Mouse (Mus musculus) small intestine, adult 2 months (tissue): ENCODE results near the gene Tmem190. TPM values are rescaled to one million over a fixed set of nuclear protein-coding genes. Genes with fewer than 3 reads are reported as not detected.

Experiments
- H3K27ac ChIP-seq: fragments of 200-500 bp; 2 replicates; pipeline ENCODE4 v1.5.1; 2012; ENCODE audit warnings: low read depth, low read length, control low read depth, inconsistent platforms; ENCODE audit not compliant: insufficient read depth
- H3K27me3 ChIP-seq: fragments of 200-500 bp; 2 replicates; pipeline ENCODE4 v1.6.1; 2012; ENCODE audit warnings: mild to moderate bottlenecking, moderate library complexity, low read length, inconsistent platforms; ENCODE audit not compliant: control insufficient read depth, insufficient read depth
- H3K36me3 ChIP-seq: fragments of 200-500 bp; 2 replicates; pipeline ENCODE4 v1.6.1; 2012; ENCODE audit warnings: mild to moderate bottlenecking, low read length, control low read depth, inconsistent platforms; ENCODE audit not compliant: control insufficient read depth, insufficient read depth
- H3K4me1 ChIP-seq: fragments of 200-500 bp; 2 replicates; pipeline ENCODE4 v1.6.1; 2012; ENCODE audit warnings: low read length, inconsistent platforms, mixed read lengths; ENCODE audit not compliant: control insufficient read depth, insufficient read depth, insufficient read length
- H3K4me3 ChIP-seq: fragments of 200-500 bp; 2 replicates; pipeline ENCODE4 v1.5.1; 2012; ENCODE audit warnings: low read depth, mild to moderate bottlenecking, control low read depth, inconsistent platforms, low read length, moderate library complexity
- CTCF ChIP-seq: fragments of 200-500 bp; IDR thresholded peaks from 2 replicates; pipeline ENCODE4 v1.5.1; 2012; ENCODE audit warnings: low read depth, mild to moderate bottlenecking, control low read depth, inconsistent platforms, low read length, moderate library complexity, mixed read lengths; ENCODE audit not compliant: insufficient replicate concordance, insufficient read length; ENCODE audit errors: extremely low read depth
- POLR2A ChIP-seq: fragments of 200-500 bp; IDR thresholded peaks from 2 replicates; pipeline ENCODE4 v1.6.1; 2012; ENCODE audit warnings: low read depth, mild to moderate bottlenecking, control low read depth, inconsistent platforms, low read length, moderate library complexity
- WGBS: fragments of 180-500 bp; shearing (Covaris S2); methylation state at CpG from one replicate; pipeline ENCODE4 v1.1.7; 2018; 5-methylcytosine and 5-hydroxymethylcytosine counted together
- polyA plus RNA-seq: library from polyadenylated mRNA; depleted of rRNA; stranded (reverse); fragments of >200 nt; gene quantifications from 2 replicates; pipeline ENCODE4 v1.2.3, GENCODE M21; 2012; rRNA removed

The Tmem190 gene
- not detected in 2 replicates for polyA plus RNA-seq

- Histone ChIP-seq H3K27ac (no peak within 1 kb of the TSS), H3K36me3 (peaks cover 8% of the 10 kb centered on the region), H3K4me1 (no peaks in the 10 kb centered on the region), H3K27me3 (peaks cover 12% of the 10 kb centered on the region), H3K4me3 (no peak within 1 kb of the TSS)
- WGBS, result 73% methylated on average over 2 of the region's 2 CpGs
- TF ChIP-seq CTCF (no peak), POLR2A (no peak)
Observed at GRCm38 (mm10) chr7:4782759-4783158, at the start of gene Tmem190, which contains the start of gene Il11. Gene Tmem190 (plus strand): TSS chr7:4782937. Gene Il11 (minus strand): TSS chr7:4782859.

- H3K36me3 ChIP-seq, result no peaks in the 10 kb centered on the region
- H3K27me3 ChIP-seq, result no peaks in the 10 kb centered on the region
- peaks cover 10% of the 10 kb centered on the region; the same call in 1 of the 2 replicates for H3K4me1 ChIP-seq
- H3K4me3 ChIP-seq, result no peak overlapping the region
- peak overlapping the region; percentile 83 for H3K27ac ChIP-seq
- 24% methylated on average over 6 of the region's 6 CpGs for WGBS
- TF ChIP-seq CTCF, result no peak
- no peak for TF ChIP-seq POLR2A
Observed at GRCm38 (mm10) chr7:4732968-4733392, 49.8 kb upstream of the Tmem190 start.

GRCm38 (mm10) chr7:4739041-4739543 lies 43.6 kb upstream of the Tmem190 start:
- H3K27me3 ChIP-seq, result no peaks in the 10 kb centered on the region
- peaks cover 8% of the 10 kb centered on the region for H3K4me1 ChIP-seq
- H3K36me3 ChIP-seq, result peaks cover 18% of the 10 kb centered on the region

GRCm38 (mm10) chr7:4739544-4740275 lies 43.0 kb upstream of the Tmem190 start, which contains the start of gene Kmt5c:
Gene Kmt5c (plus strand): TSS chr7:4740115.
- under 1% methylated on average over 38 of the region's 44 CpGs for WGBS
- Histone ChIP-seq H3K27ac (peak within 1 kb of the TSS; percentile 94), H3K4me3 (peak within 1 kb of the TSS; percentile 94), H3K36me3 (peaks cover 18% of the 10 kb centered on the region), H3K4me1 (peaks cover 8% of the 10 kb centered on the region), H3K27me3 (no peaks in the 10 kb centered on the region)
- TF ChIP-seq CTCF (0 out of 2 replicates have a peak, but pooled peaks have one; percentile 4), POLR2A (peak; percentile 97)

More at GRCm38 (mm10) chr7:4739041-4739543, 43.6 kb upstream of the Tmem190 start:
- TF ChIP-seq CTCF, result no peak
- TF ChIP-seq POLR2A, result no peak
- WGBS, result 44% methylated on average over 10 of the region's 10 CpGs
- peak overlapping the region; percentile 58 for H3K4me3 ChIP-seq
- peak overlapping the region; percentile 77 for H3K27ac ChIP-seq

- peak overlapping the region; percentile 94 for H3K4me3 ChIP-seq
- peaks cover 8% of the 10 kb centered on the region for H3K4me1 ChIP-seq
- WGBS, result under 1% methylated on average over 14 of the region's 14 CpGs
- H3K36me3 ChIP-seq, result peaks cover 18% of the 10 kb centered on the region
- peak overlapping the region; percentile 94 for H3K27ac ChIP-seq
- H3K27me3 ChIP-seq, result no peaks in the 10 kb centered on the region
- TF ChIP-seq POLR2A (no peak), CTCF (no peak)
Observed at GRCm38 (mm10) chr7:4740309-4740727, 42.4 kb upstream of the Tmem190 start.

GRCm38 (mm10) chr7:4741151-4741550 lies 41.6 kb upstream of the Tmem190 start:
- Histone ChIP-seq H3K4me3 (peak overlapping the region; percentile 94), H3K27ac (peak overlapping the region; percentile 94), H3K27me3 (no peaks in the 10 kb centered on the region), H3K4me1 (peaks cover 8% of the 10 kb centered on the region), H3K36me3 (peaks cover 24% of the 10 kb centered on the region)
- TF ChIP-seq CTCF (no peak), POLR2A (no peak)
- 8% methylated on average over 4 of the region's 4 CpGs for WGBS
